Mouse (Mus musculus) ES-Bruce4 (cell line): ENCODE results near the gene Shq1.

ENCODE experiments used
- CTCF ChIP-seq: IDR thresholded peaks from one replicate; pipeline ENCODE4 v1.8.1; 2011; ENCODE audit warnings: low read depth, low read length
- POLR2A ChIP-seq: IDR thresholded peaks from one replicate; pipeline ENCODE4 v1.8.1; 2011; ENCODE audit warnings: low read length; ENCODE audit not compliant: insufficient read depth

GRCm38 (mm10) chr6:100715296-100715828 lies 44.4 kb upstream of the Shq1 start:
- TF ChIP-seq POLR2A (no peak), CTCF (no peak)
